Mouse (Mus musculus) kidney, embryonic 15.5 days (tissue): ENCODE measurements around the gene Prelp. TPM values are rescaled to one million over a fixed set of nuclear protein-coding genes. Genes with fewer than 3 reads are reported as not detected.

Experiments used
- ATAC-seq: fragments of 200-750 bp; cut with Nextera tagmentation; replicated peaks from 2 replicates; pipeline ENCODE4 v1.8.0; 2017; ENCODE audit warnings: moderate TSS enrichment; ENCODE audit not compliant: low FRiP score
- H3K27ac ChIP-seq: fragments of 300-500 bp; sonication (generic); 2 replicates; pipeline ENCODE4 v1.5.1; 2015; ENCODE audit warnings: mild to moderate bottlenecking, inconsistent platforms
- H3K27me3 ChIP-seq: fragments of 300-500 bp; sonication (generic); 2 replicates; pipeline ENCODE4 v1.6.1; 2015; ENCODE audit warnings: inconsistent platforms
- H3K36me3 ChIP-seq: fragments of 300-500 bp; sonication (generic); 2 replicates; pipeline ENCODE4 v1.6.1; 2015; ENCODE audit warnings: inconsistent platforms
- H3K4me1 ChIP-seq: fragments of 300-500 bp; sonication (generic); 2 replicates; pipeline ENCODE4 v1.6.1; 2015; ENCODE audit warnings: inconsistent platforms
- H3K4me2 ChIP-seq: fragments of 300-500 bp; sonication (generic); 2 replicates; pipeline ENCODE4 v1.6.1; 2015; ENCODE audit warnings: moderate library complexity, mild to moderate bottlenecking, inconsistent platforms
- H3K4me3 ChIP-seq: fragments of 300-500 bp; sonication (generic); replicated peaks from 2 replicates; pipeline ENCODE4 v1.5.1; 2015; ENCODE audit warnings: mild to moderate bottlenecking, inconsistent platforms
- H3K9ac ChIP-seq: fragments of 300-500 bp; sonication (generic); 2 replicates; pipeline ENCODE4 v1.6.1; 2015; ENCODE audit warnings: mild to moderate bottlenecking, inconsistent platforms
- H3K9me3 ChIP-seq: fragments of 300-500 bp; sonication (generic); replicated peaks from 2 replicates; pipeline ENCODE4 v1.6.1; 2016; ENCODE audit warnings: inconsistent platforms
- WGBS: fragments of 180-500 bp; shearing (Covaris S2); methylation state at CpG from one replicate; pipeline ENCODE4 v1.1.7; 2015; ENCODE audit warnings: mixed read lengths; 5-methylcytosine and 5-hydroxymethylcytosine counted together
- polyA plus RNA-seq: library from polyadenylated mRNA; unstranded; fragments of >200 nt; fragmentation: Nextera tagmentation; extraction: Ambion mirVana; gene quantifications from 2 replicates; pipeline ENCODE4 v1.2.1, GENCODE M21; 2015

The Prelp gene
- polyA plus RNA-seq, 1 experiment from 2014 or later, result 2.2 TPM

- no peak for ATAC-seq
- Histone ChIP-seq H3K9me3 (no peaks in the 10 kb centered on the region), H3K4me2 (no peak overlapping the region), H3K36me3 (no peaks in the 10 kb centered on the region), H3K9ac (no peak overlapping the region), H3K4me1 (peaks cover 39% of the 10 kb centered on the region), H3K4me3 (no peak overlapping the region), H3K27ac (no peak overlapping the region), H3K27me3 (0 out of 2 replicates have a peak, but pooled peaks cover 2% of the 10 kb centered on the region)
- WGBS, result 77% methylated on average over 6 of the region's 6 CpGs
Measured at GRCm38 (mm10) chr1:133913018-133913417, 8.2 kb downstream of the Prelp start.

- H3K4me2 ChIP-seq, result no peak overlapping the region
- H3K4me3 ChIP-seq, result no peak overlapping the region
- H3K36me3 ChIP-seq, result no peaks in the 10 kb centered on the region
- H3K9me3 ChIP-seq, result no peaks in the 10 kb centered on the region
- no peak overlapping the region for H3K9ac ChIP-seq
- H3K27ac ChIP-seq, result no peak overlapping the region
- no peak for ATAC-seq
- H3K4me1 ChIP-seq, result peaks cover 47% of the 10 kb centered on the region
- 27% methylated on average over 4 of the region's 4 CpGs for WGBS
- H3K27me3 ChIP-seq, result peaks cover 7% of the 10 kb centered on the region; the same call in 1 of the 2 replicates
Measured at GRCm38 (mm10) chr1:133911456-133911855, 9.8 kb downstream of the Prelp start.

GRCm38 (mm10) chr1:133911008-133911407, 10.2 kb downstream of the Prelp start:
- Histone ChIP-seq H3K27me3 (peaks cover 11% of the 10 kb centered on the region; the same call in 1 of the 2 replicates), H3K9ac (no peak overlapping the region), H3K9me3 (no peaks in the 10 kb centered on the region), H3K4me3 (no peak overlapping the region), H3K4me2 (no peak overlapping the region), H3K4me1 (peaks cover 44% of the 10 kb centered on the region), H3K36me3 (no peaks in the 10 kb centered on the region), H3K27ac (no peak overlapping the region)
- 70% methylated on average over 4 of the region's 4 CpGs for WGBS
- ATAC-seq, result no peak

GRCm38 (mm10) chr1:133910108-133910507, 11.1 kb downstream of the Prelp start:
- H3K4me3 ChIP-seq, result no peak overlapping the region
- no peaks in the 10 kb centered on the region for H3K36me3 ChIP-seq
- H3K27ac ChIP-seq, result no peak overlapping the region
- no peak overlapping the region for H3K9ac ChIP-seq
- peaks cover 40% of the 10 kb centered on the region for H3K4me1 ChIP-seq
- WGBS, result 87% methylated on average over 7 of the region's 7 CpGs
- H3K27me3 ChIP-seq, result peaks cover 12% of the 10 kb centered on the region; the same call in 1 of the 2 replicates
- no peaks in the 10 kb centered on the region for H3K9me3 ChIP-seq
- no peak overlapping the region for H3K4me2 ChIP-seq
- ATAC-seq, result no peak

GRCm38 (mm10) chr1:133908659-133909575, 12.3 kb downstream of the Prelp start:
- peak overlapping the region; percentile 82 for H3K27ac ChIP-seq
- H3K9ac ChIP-seq, result peak overlapping the region; percentile 52
- WGBS, result 6% methylated on average over 27 of the region's 27 CpGs
- ATAC-seq, result peak; percentile 30
- H3K4me3 ChIP-seq, result peak overlapping the region; percentile 41
- no peaks in the 10 kb centered on the region for H3K9me3 ChIP-seq
- H3K4me1 ChIP-seq, result peaks cover 40% of the 10 kb centered on the region
- H3K27me3 ChIP-seq, result peaks cover 16% of the 10 kb centered on the region; the same call in 1 of the 2 replicates
- peak overlapping the region; percentile 79 for H3K4me2 ChIP-seq
- H3K36me3 ChIP-seq, result no peaks in the 10 kb centered on the region

GRCm38 (mm10) chr1:133907949-133908658, 13.1 kb downstream of the Prelp start, which contains the start of gene Optc:
TSS of gene Optc (minus strand) at chr1:133907999.
- peaks cover 16% of the 10 kb centered on the region; the same call in 1 of the 2 replicates for H3K27me3 ChIP-seq
- no peaks in the 10 kb centered on the region for H3K9me3 ChIP-seq
- H3K4me1 ChIP-seq, result peaks cover 43% of the 10 kb centered on the region
- peak; percentile 81 for ATAC-seq
- H3K36me3 ChIP-seq, result no peaks in the 10 kb centered on the region
- H3K4me2 ChIP-seq, result peak within 1 kb of the TSS; percentile 79
- peak within 1 kb of the TSS; percentile 82 for H3K27ac ChIP-seq
- WGBS, result 3% methylated on average over 23 of the region's 30 CpGs
- H3K9ac ChIP-seq, result peak within 1 kb of the TSS; percentile 52
- H3K4me3 ChIP-seq, result peak within 1 kb of the TSS; percentile 41

GRCm38 (mm10) chr1:133906420-133906819, 14.8 kb downstream of the Prelp start:
- Histone ChIP-seq H3K9me3 (no peaks in the 10 kb centered on the region), H3K27me3 (peaks cover 16% of the 10 kb centered on the region; the same call in 1 of the 2 replicates), H3K27ac (no peak overlapping the region), H3K36me3 (no peaks in the 10 kb centered on the region), H3K4me1 (peaks cover 46% of the 10 kb centered on the region), H3K9ac (no peak overlapping the region), H3K4me2 (no peak overlapping the region), H3K4me3 (no peak overlapping the region)
- no peak for ATAC-seq
- 70% methylated on average over 12 of the region's 12 CpGs for whole genome bisulfite sequencing

GRCm38 (mm10) chr1:133900825-133901224, 20.4 kb downstream of the Prelp start:
- no peaks in the 10 kb centered on the region for H3K36me3 ChIP-seq
- no peaks in the 10 kb centered on the region for H3K9me3 ChIP-seq
- no peak overlapping the region for H3K4me2 ChIP-seq
- H3K27me3 ChIP-seq, result peaks cover 14% of the 10 kb centered on the region; the same call in 1 of the 2 replicates
- WGBS, result 76% methylated on average over 9 of the region's 9 CpGs
- H3K4me3 ChIP-seq, result no peak overlapping the region
- ATAC-seq, result no peak
- no peak overlapping the region for H3K9ac ChIP-seq
- no peak overlapping the region for H3K27ac ChIP-seq
- H3K4me1 ChIP-seq, result peaks cover 11% of the 10 kb centered on the region

GRCm38 (mm10) chr1:133899043-133899542, 22.1 kb downstream of the Prelp start:
- H3K4me2 ChIP-seq, result no peak overlapping the region
- 64% methylated on average over 9 of the region's 9 CpGs for WGBS
- no peak overlapping the region for H3K4me3 ChIP-seq
- H3K4me1 ChIP-seq, result peaks cover 18% of the 10 kb centered on the region
- H3K36me3 ChIP-seq, result no peaks in the 10 kb centered on the region
- ATAC-seq, result no peak
- peaks cover 11% of the 10 kb centered on the region; the same call in 1 of the 2 replicates for H3K27me3 ChIP-seq
- no peaks in the 10 kb centered on the region for H3K9me3 ChIP-seq
- no peak overlapping the region for H3K27ac ChIP-seq
- no peak overlapping the region for H3K9ac ChIP-seq

- H3K4me2 ChIP-seq, result no peak overlapping the region
- no peak for ATAC-seq
- no peak overlapping the region for H3K27ac ChIP-seq
- no peak overlapping the region for H3K4me3 ChIP-seq
- no peaks in the 10 kb centered on the region for H3K9me3 ChIP-seq
- peaks cover 11% of the 10 kb centered on the region; the same call in 1 of the 2 replicates for H3K27me3 ChIP-seq
- peaks cover 26% of the 10 kb centered on the region for H3K4me1 ChIP-seq
- WGBS, result 72% methylated on average over 6 of the region's 6 CpGs
- no peaks in the 10 kb centered on the region for H3K36me3 ChIP-seq
- no peak overlapping the region for H3K9ac ChIP-seq
Measured at GRCm38 (mm10) chr1:133897293-133897692, 23.9 kb downstream of the Prelp start.

- H3K27me3 ChIP-seq, result peaks cover 20% of the 10 kb centered on the region
- WGBS, result 14% methylated on average over 5 of the region's 5 CpGs
- peak overlapping the region; percentile 86 for H3K27ac ChIP-seq
- peaks cover 77% of the 10 kb centered on the region for H3K4me1 ChIP-seq
- H3K4me2 ChIP-seq, result no peak overlapping the region
- no peaks in the 10 kb centered on the region for H3K36me3 ChIP-seq
- ATAC-seq, result no peak
- no peaks in the 10 kb centered on the region for H3K9me3 ChIP-seq
- no peak overlapping the region for H3K9ac ChIP-seq
- no peak overlapping the region for H3K4me3 ChIP-seq
Measured at GRCm38 (mm10) chr1:133891489-133891888, 29.7 kb downstream of the Prelp start.
